Mouse (Mus musculus): Measurements from ENCODE around the gene Glce.

The Glce gene

GRCm38 (mm10) chr9:62123496-62123895 is 1.0 kb upstream of the Glce start:
- DNase-seq (ENCODE audit: low spot score), result no peak

- peak; percentile 22 for DNase-seq (ENCODE audit: low spot score)
Observed at GRCm38 (mm10) chr9:62121551-62122447, 656 bp downstream of the Glce start.

- no peak for DNase-seq (ENCODE audit: low spot score)
Observed at GRCm38 (mm10) chr9:62118754-62119153, 3.7 kb downstream of the Glce start.

- no peak for DNase-seq (ENCODE audit: low spot score)
Observed at GRCm38 (mm10) chr9:62115826-62116225, 6.6 kb downstream of the Glce start.

GRCm38 (mm10) chr9:62096603-62097002 is 25.9 kb downstream of the Glce start:
- no peak for DNase-seq (ENCODE audit: low spot score)

- DNase-seq (ENCODE audit: low spot score), result no peak
Observed at GRCm38 (mm10) chr9:62091604-62092003, 30.9 kb downstream of the Glce start.

- DNase-seq (ENCODE audit: low spot score), result peak; percentile 26
Observed at GRCm38 (mm10) chr9:62085548-62085947, 36.9 kb downstream of the Glce start.

GRCm38 (mm10) chr9:62084896-62085295 is 37.6 kb downstream of the Glce start:
- no peak for DNase-seq (ENCODE audit: low spot score)

- peak; percentile 56 for DNase-seq (ENCODE audit: low spot score)
Observed at GRCm38 (mm10) chr9:62082986-62083385, 39.5 kb downstream of the Glce start.

GRCm38 (mm10) chr9:62081542-62081941 is 40.9 kb downstream of the Glce start:
- no peak for DNase-seq (ENCODE audit: low spot score)

- no peak for DNase-seq (ENCODE audit: low spot score)
Observed at GRCm38 (mm10) chr9:62080028-62080760, 42.3 kb downstream of the Glce start.

GRCm38 (mm10) chr9:62062234-62062633 is 60.2 kb downstream of the Glce start:
- no peak for DNase-seq (ENCODE audit: low spot score)

GRCm38 (mm10) chr9:62060431-62060830 is 62.0 kb downstream of the Glce start:
- no peak for DNase-seq (ENCODE audit: low spot score)

- DNase-seq (ENCODE audit: low spot score), result no peak
Observed at GRCm38 (mm10) chr9:62059941-62060340, 62.5 kb downstream of the Glce start.

GRCm38 (mm10) chr9:62057881-62058506 is 64.5 kb downstream of the Glce start:
- no peak for DNase-seq (ENCODE audit: low spot score)

GRCm38 (mm10) chr9:62056206-62056605 is 66.2 kb downstream of the Glce start:
- DNase-seq (ENCODE audit: low spot score), result no peak

GRCm38 (mm10) chr9:62050801-62051200 is 71.7 kb downstream of the Glce start:
- DNase-seq (ENCODE audit: low spot score), result no peak

- DNase-seq (ENCODE audit: low spot score), result no peak
Observed at GRCm38 (mm10) chr9:62049166-62049565, 73.3 kb downstream of the Glce start.

- no peak for DNase-seq (ENCODE audit: low spot score)
Observed at GRCm38 (mm10) chr9:62042167-62042566, 80.3 kb downstream of the Glce start.

- DNase-seq (ENCODE audit: low spot score), result peak; percentile 51
Observed at GRCm38 (mm10) chr9:62040008-62040608, 82.3 kb downstream of the Glce start.

GRCm38 (mm10) chr9:62035806-62036205 is 86.6 kb downstream of the Glce start:
- no peak for DNase-seq (ENCODE audit: low spot score)

GRCm38 (mm10) chr9:62032206-62032605 is 90.2 kb downstream of the Glce start:
- no peak for DNase-seq (ENCODE audit: low spot score)
